Mouse (Mus musculus) cerebellum, adult 2 months (tissue): ENCODE measurements around the gene Cdh12.

ENCODE experiments used
- CTCF ChIP-seq: fragments of 200-500 bp; IDR thresholded peaks from 2 replicates; pipeline ENCODE4 v1.5.1; 2011; ENCODE audit warnings: low read depth, mild to moderate bottlenecking, control low read depth, low read length, moderate library complexity, borderline replicate concordance; ENCODE audit not compliant: insufficient read depth
- POLR2A ChIP-seq: fragments of 200-500 bp; IDR thresholded peaks from 2 replicates; pipeline ENCODE4 v1.6.1; 2011; ENCODE audit warnings: low read length, control low read depth, borderline replicate concordance; ENCODE audit not compliant: insufficient read depth

- TF ChIP-seq CTCF, result no peak
- no peak for TF ChIP-seq POLR2A
Measured at GRCm38 (mm10) chr15:20863076-20863475, 414.0 kb downstream of the Cdh12 start.
